Mouse (Mus musculus): Measurements from ENCODE around the gene Zfp72. TPM values are rescaled to one million over a fixed set of nuclear protein-coding genes. Genes with fewer than 3 reads are reported as not detected.

The Zfp72 gene
- polyA plus RNA-seq, 1 experiment from 2014 or later: 7.0 TPM

GRCm38 (mm10) chr13:74350435-74350906 is 40.2 kb downstream of the Zfp72 start:
- Histone ChIP-seq H3K36me3 (peaks cover 7% of the 10 kb centered on the region; the same call in 1 of the 2 replicates), H3K4me3 (peak overlapping the region; percentile 97), H3K4me2 (peak overlapping the region; percentile 71), H3K4me1 (replicated peaks) (peaks cover 25% of the 10 kb centered on the region), H3K9me3 (no peaks in the 10 kb centered on the region), H3K9ac (peak overlapping the region; percentile 89), H3K27me3 (no peaks in the 10 kb centered on the region), H3K27ac (replicated peaks) (peak overlapping the region; percentile 89)
- ATAC-seq (ENCODE audit: low FRiP score, low read depth): no peak; the same call in 1 of the 2 replicates
- WGBS: 1% methylated on average over 15 of the region's 15 CpGs

- peak within 1 kb of the TSS; percentile 89 for H3K27ac ChIP-seq (replicated peaks)
- peaks cover 25% of the 10 kb centered on the region for H3K4me1 ChIP-seq (replicated peaks)
- ATAC-seq (ENCODE audit: low FRiP score, low read depth): peak; percentile 99
- 1% methylated on average over 57 of the region's 57 CpGs for WGBS
- H3K4me2 ChIP-seq: peak within 1 kb of the TSS; percentile 71
- H3K9ac ChIP-seq: peak within 1 kb of the TSS; percentile 89
- no peaks in the 10 kb centered on the region for H3K9me3 ChIP-seq
- H3K27me3 ChIP-seq: no peaks in the 10 kb centered on the region
- H3K4me3 ChIP-seq: peak within 1 kb of the TSS; percentile 97
- H3K36me3 ChIP-seq: 0 out of 2 replicates have a peak, but pooled peaks cover 7% of the 10 kb centered on the region
Observed at GRCm38 (mm10) chr13:74349566-74350434, 40.8 kb downstream of the Zfp72 start, which contains the start of the genes Sdha and Ccdc127. TSS of gene Sdha (minus strand) at chr13:74350280. TSS of gene Ccdc127 (plus strand) at chr13:74350309.

- Histone ChIP-seq H3K9ac (no peak overlapping the region), H3K27ac (replicated peaks) (no peak overlapping the region), H3K4me1 (replicated peaks) (no peaks in the 10 kb centered on the region), H3K36me3 (peaks cover 73% of the 10 kb centered on the region), H3K4me2 (no peak overlapping the region), H3K4me3 (no peak overlapping the region), H3K27me3 (no peaks in the 10 kb centered on the region), H3K9me3 (no peaks in the 10 kb centered on the region)
- ATAC-seq (ENCODE audit: low FRiP score, low read depth): peak; percentile 61; the same call in 1 of the 2 replicates
- WGBS: 48% methylated on average over 3 of the region's 3 CpGs
Observed at GRCm38 (mm10) chr13:74341036-74341435, 49.6 kb downstream of the Zfp72 start.

- H3K36me3 ChIP-seq: peaks cover 75% of the 10 kb centered on the region
- ATAC-seq (ENCODE audit: low FRiP score, low read depth): no peak
- H3K4me1 ChIP-seq (replicated peaks): no peaks in the 10 kb centered on the region
Observed at GRCm38 (mm10) chr13:74329321-74329720, 61.3 kb downstream of the Zfp72 start.

More at GRCm38 (mm10) chr13:74329321-74329720, 61.3 kb downstream of the Zfp72 start:
- Histone ChIP-seq H3K27ac (replicated peaks) (no peak overlapping the region), H3K9me3 (no peaks in the 10 kb centered on the region), H3K9ac (no peak overlapping the region), H3K27me3 (no peaks in the 10 kb centered on the region), H3K4me2 (no peak overlapping the region), H3K4me3 (no peak overlapping the region)

MicroRNAs within 50 kb of the gene (microRNA counts, 519-probe panel; counts per million panel counts)
- microRNA mmu-miR-692: not detected

Small RNA genes within 50 kb of the gene (microRNA-seq; reads per million reads assigned to microRNA genes)
- not detected for gene Mir692-3

Other genes with a start within 250 kb of the Zfp72 start
- gene Exoc3, start 182.1 kb downstream of the Zfp72 start, polyA plus RNA-seq (2015; fragmentation: Nextera tagmentation; extraction: Ambion mirVana): 117 TPM in 2 replicates
- 0.26 and 0.64 TPM in 2 replicates for gene Ahrr, start 98.5 kb downstream of the Zfp72 start, polyA plus RNA-seq (2015; fragmentation: Nextera tagmentation; extraction: Ambion mirVana)
- gene Pdcd6, start 73.3 kb downstream of the Zfp72 start, polyA plus RNA-seq (2015; fragmentation: Nextera tagmentation; extraction: Ambion mirVana): 116 and 117 TPM in 2 replicates
- 231 and 234 TPM in 2 replicates for gene Sdha, start 40.6 kb downstream of the Zfp72 start, polyA plus RNA-seq (2015; fragmentation: Nextera tagmentation; extraction: Ambion mirVana)
- gene Ccdc127, start 40.5 kb downstream of the Zfp72 start, polyA plus RNA-seq (2015; fragmentation: Nextera tagmentation; extraction: Ambion mirVana): 42.5 and 45.9 TPM in 2 replicates
- not detected in 2 replicates for gene Lrrc14b, start 26.8 kb downstream of the Zfp72 start, polyA plus RNA-seq (2015; fragmentation: Nextera tagmentation; extraction: Ambion mirVana)
- 86.7 and 108 TPM in 2 replicates for gene Ftl1-ps1, start 8.9 kb upstream of the Zfp72 start, polyA plus RNA-seq (2015; fragmentation: Nextera tagmentation; extraction: Ambion mirVana)
- gene Zfp825, start 103.2 kb upstream of the Zfp72 start, polyA plus RNA-seq (2015; fragmentation: Nextera tagmentation; extraction: Ambion mirVana): 14.5 and 15.8 TPM in 2 replicates
- gene Erap1, start 248.7 kb upstream of the Zfp72 start, polyA plus RNA-seq (2015; fragmentation: Nextera tagmentation; extraction: Ambion mirVana): 4.1 and 6.2 TPM in 2 replicates

Data from hindbrain, embryonic 15.5 days (tissue).